Mouse (Mus musculus) forebrain, embryonic 12.5 days (tissue): Measurements from ENCODE around the gene Olfr508. TPM values are rescaled to one million over a fixed set of nuclear protein-coding genes. Genes with fewer than 3 reads are reported as not detected.

Source experiments
- polyA plus RNA-seq: library from polyadenylated mRNA; unstranded; fragments of >200 nt; fragmentation: Nextera tagmentation; extraction: Ambion mirVana; gene quantifications from 2 replicates; pipeline ENCODE4 v1.2.1, GENCODE M21; 2016

Gene Olfr508
- polyA plus RNA-seq, 1 experiment from 2014 or later = not detected

Other genes with a start within 250 kb of the Olfr508 start
- gene Olfr495, start 236.8 kb upstream of the Olfr508 start, polyA plus RNA-seq = not detected in 2 replicates
- gene Olfr497, start 209.6 kb upstream of the Olfr508 start, polyA plus RNA-seq = not detected in 2 replicates
- gene Olfr498, start 164.7 kb upstream of the Olfr508 start, polyA plus RNA-seq = not detected in 2 replicates
- not detected in 2 replicates for gene Olfr502, start 104.9 kb upstream of the Olfr508 start, polyA plus RNA-seq
- gene Olfr503, start 85.5 kb upstream of the Olfr508 start, polyA plus RNA-seq = not detected in 2 replicates
- gene Olfr504, start 64.2 kb upstream of the Olfr508 start, polyA plus RNA-seq = not detected in 2 replicates
- gene Olfr506, start 19.2 kb upstream of the Olfr508 start, polyA plus RNA-seq = not detected in 2 replicates
- not detected in 2 replicates for gene Olfr507, start 8.2 kb upstream of the Olfr508 start, polyA plus RNA-seq
- gene Olfr509, start 21.9 kb downstream of the Olfr508 start, polyA plus RNA-seq = not detected in 2 replicates
- gene Olfr510, start 36.4 kb downstream of the Olfr508 start, polyA plus RNA-seq = not detected in 2 replicates
- gene Olfr512, start 83.3 kb downstream of the Olfr508 start, polyA plus RNA-seq = not detected in 2 replicates
- gene Olfr513, start 121.0 kb downstream of the Olfr508 start, polyA plus RNA-seq = not detected in 2 replicates
- not detected in 2 replicates for gene Olfr514, start 196.0 kb downstream of the Olfr508 start, polyA plus RNA-seq
- not detected in 2 replicates for gene Olfr516, start 220.5 kb downstream of the Olfr508 start, polyA plus RNA-seq
- not detected in 2 replicates for gene Olfr517, start 242.4 kb downstream of the Olfr508 start, polyA plus RNA-seq